Mouse (Mus musculus) ES-E14 (cell line): ENCODE measurements around the gene Zfp953. TPM values are rescaled to one million over a fixed set of nuclear protein-coding genes. Genes with fewer than 3 reads are reported as not detected.
A peak's percentile ranks its signal among the peaks of the same experiment; 100 is the strongest.
"Not testable (repeated sequence)": the region's sequence is repeated elsewhere in the genome, so short reads cannot be mapped to it uniquely, and the experiment has no call there.

Experiments used
- DNase-seq: peaks from one replicate; pipeline ENCODE4 v3.0.0-alpha.2; 2013; ENCODE audit warnings: low read depth, low spot score
- H3K27ac ChIP-seq: 2 replicates; pipeline ENCODE4 v1.5.1; 2012; ENCODE audit warnings: low read depth, mild to moderate bottlenecking, low read length, moderate library complexity, mixed read lengths; ENCODE audit not compliant: poor library complexity, insufficient read depth, severe bottlenecking
- H3K36me3 ChIP-seq: 2 replicates; pipeline ENCODE4 v1.6.1; 2012; ENCODE audit warnings: mild to moderate bottlenecking, low read length, moderate library complexity, mixed read lengths; ENCODE audit not compliant: control insufficient read depth, poor library complexity, insufficient read depth, severe bottlenecking
- H3K4me1 ChIP-seq, 2 experiments: fragments of 150-350 bp in 1 of 2; sonication (generic) in 1 of 2; 2 replicates each; pipeline ENCODE4 v1.6.1; 2012; ENCODE audit warnings: low read length in 2 of 2, mild to moderate bottlenecking in 1 of 2, mixed read lengths in 1 of 2; ENCODE audit not compliant: control insufficient read depth in 2 of 2, insufficient read depth in 2 of 2, poor library complexity in 1 of 2
- H3K4me3 ChIP-seq, 2 experiments: fragments of 150-350 bp in 1 of 2; sonication (generic) in 1 of 2; 2 replicates each; pipeline ENCODE4 v1.5.1; 2012; ENCODE audit warnings: low read length in 2 of 2, low read depth in 1 of 2, mild to moderate bottlenecking in 1 of 2, mixed read lengths in 1 of 2; ENCODE audit not compliant: insufficient read depth in 1 of 2, poor library complexity in 1 of 2, severe bottlenecking in 1 of 2
- H3K9ac ChIP-seq: 2 replicates; pipeline ENCODE4 v1.6.1; 2012; ENCODE audit warnings: low read depth, mild to moderate bottlenecking, low read length, mixed read lengths; ENCODE audit not compliant: poor library complexity, insufficient read depth, severe bottlenecking
- H3K9me3 ChIP-seq: fragments of 150-350 bp; sonication (generic); 2 replicates; pipeline ENCODE4 v1.6.1; 2012; ENCODE audit warnings: low read depth, mild to moderate bottlenecking, low read length; ENCODE audit not compliant: control insufficient read depth, insufficient read depth
- CHD2 ChIP-seq: IDR thresholded peaks from 2 replicates; pipeline ENCODE4 v1.6.1; 2014; ENCODE audit warnings: mild to moderate bottlenecking, low read depth, low read length, inconsistent platforms
- HCFC1 ChIP-seq: IDR thresholded peaks from 2 replicates; pipeline ENCODE4 v1.6.1; 2012; ENCODE audit warnings: low read length, inconsistent platforms, borderline replicate concordance; ENCODE audit not compliant: insufficient read depth
- MAFK ChIP-seq: IDR thresholded peaks from 2 replicates; pipeline ENCODE4 v1.6.1; 2014; ENCODE audit warnings: mild to moderate bottlenecking, low read depth, low read length, inconsistent platforms; ENCODE audit not compliant: insufficient read depth
- ZC3H11A ChIP-seq: IDR thresholded peaks from 2 replicates; pipeline ENCODE4 v1.6.1; 2012; ENCODE audit warnings: low read depth, mild to moderate bottlenecking, inconsistent platforms, low read length, borderline replicate concordance
- ZNF384 ChIP-seq: IDR thresholded peaks from 2 replicates; pipeline ENCODE4 v1.6.1; 2012; ENCODE audit warnings: low read depth, low read length, inconsistent platforms
- in situ Hi-C, 2 experiments: fragments of 600-800 bp; cut with MboI; formaldehyde crosslinking; loops; one replicate each; pipeline ENCODE4 v1.15.1; 2025; ENCODE audit warnings: low sequenced_read_pairs in 2 of 2, inconsistent platforms in 1 of 2; ENCODE audit not compliant: unreplicated experiment in 2 of 2
- total RNA-seq: library from RNA; depleted of rRNA; stranded (reverse); fragments of 300-350 nt; gene quantifications from 2 replicates; pipeline ENCODE4 v1.2.3, GENCODE M21; 2012; rRNA removed

The Zfp953 gene
- 6.1 and 6.9 TPM in 2 replicates for total RNA-seq

GRCm38 (mm10) chr13:67360131-67360744 is at the start of gene Zfp953, which contains the start of gene Gm28044:
TSS of gene Zfp953 (minus strand) at chr13:67360605.
TSS of gene Gm28044 (minus strand) at chr13:67360536.
- Histone ChIP-seq H3K9ac (peak within 1 kb of the TSS; percentile 69), H3K27ac (no peak within 1 kb of the TSS), H3K36me3 (no peaks in the 10 kb centered on the region), H3K9me3 (no peaks in the 10 kb centered on the region), H3K4me1 (no peaks in the 10 kb centered on the region), H3K4me3 (peak within 1 kb of the TSS; percentile 75 to 82)
- TF ChIP-seq MAFK: no peak
- peak; percentile 91 for TF ChIP-seq HCFC1
- DNase-seq: peak; percentile 68
- in situ Hi-C loops: no loop called here

GRCm38 (mm10) chr13:67399183-67399903 is 38.9 kb upstream of the Zfp953 start, which contains the start of gene Zfp429:
TSS of gene Zfp429 (minus strand) at chr13:67399819.
- not testable (repeated sequence) for H3K9me3 ChIP-seq, H3K27ac ChIP-seq, DNase-seq, H3K4me1 ChIP-seq, H3K9ac ChIP-seq, H3K36me3 ChIP-seq
- peak within 1 kb of the TSS; percentile 26 to 53 for H3K4me3 ChIP-seq
- in situ Hi-C loops: loop anchor here in 1 of 2 experiments (25.0 kb wide), 1 partner anchor 237 kb away; the partner anchor contains the start of gene Rsl1
- TF ChIP-seq HCFC1: peak; percentile 74; the same call in 1 of the 2 replicates

GRCm38 (mm10) chr13:67376255-67376654 is 15.8 kb upstream of the Zfp953 start:
- in situ Hi-C loops: loop anchor here (10.0 to 25.0 kb wide), 2 partner anchors 211 to 214 kb away; partner anchors contain the start of gene Rsl1 (in 1 of the 2)
- H3K36me3 ChIP-seq, H3K27ac ChIP-seq, DNase-seq, H3K4me1 ChIP-seq, H3K9me3 ChIP-seq, H3K4me3 ChIP-seq, H3K9ac ChIP-seq: not testable (repeated sequence)

- not testable (repeated sequence) for H3K36me3 ChIP-seq, H3K4me1 ChIP-seq, H3K9me3 ChIP-seq, H3K27ac ChIP-seq
- TF ChIP-seq HCFC1: peak; percentile 79; the same call in 1 of the 2 replicates
- peak within 1 kb of the TSS; percentile 68 to 71 for H3K4me3 ChIP-seq
- H3K9ac ChIP-seq: peak within 1 kb of the TSS; percentile 66
- peak; percentile 40 for DNase-seq
- in situ Hi-C loops: loop anchor here (10.0 to 25.0 kb wide), 2 partner anchors 210 to 213 kb away; partner anchors contain the start of gene Rsl1 (in 1 of the 2)
These were observed 14.9 kb upstream of the Zfp953 start, which contains the start of the genes Gm28041 and Zfp456 for GRCm38 (mm10) chr13:67375050-67375911. TSS of gene Gm28041 (minus strand) at chr13:67375733. TSS of gene Zfp456 (minus strand) at chr13:67375810.

- H3K9me3 ChIP-seq: no peaks in the 10 kb centered on the region
- no peak for DNase-seq
- in situ Hi-C loops: no loop called here
- no peak overlapping the region for H3K27ac ChIP-seq
- no peaks in the 10 kb centered on the region for H3K36me3 ChIP-seq
- no peaks in the 10 kb centered on the region for H3K4me1 ChIP-seq
- H3K9ac ChIP-seq: no peak overlapping the region
- TF ChIP-seq ZNF384 (no peak), HCFC1 (no peak), ZC3H11A (no peak), CHD2 (no peak), MAFK (no peak)
- no peak overlapping the region for H3K4me3 ChIP-seq
These were observed 8.6 kb downstream of the Zfp953 start for GRCm38 (mm10) chr13:67351854-67352253.
